Mouse (Mus musculus): ENCODE data around the gene Ptma.
A peak's percentile ranks its signal among the peaks of the same experiment; 100 is the strongest.
"Not testable (repeated sequence)": the region's sequence is repeated elsewhere in the genome, so short reads cannot be mapped to it uniquely, and the experiment has no call there.

Gene Ptma

GRCm38 (mm10) chr1:86520361-86520760 lies 6.2 kb upstream of the Ptma start:
- peak; percentile 71 for DNase-seq

DNA sequence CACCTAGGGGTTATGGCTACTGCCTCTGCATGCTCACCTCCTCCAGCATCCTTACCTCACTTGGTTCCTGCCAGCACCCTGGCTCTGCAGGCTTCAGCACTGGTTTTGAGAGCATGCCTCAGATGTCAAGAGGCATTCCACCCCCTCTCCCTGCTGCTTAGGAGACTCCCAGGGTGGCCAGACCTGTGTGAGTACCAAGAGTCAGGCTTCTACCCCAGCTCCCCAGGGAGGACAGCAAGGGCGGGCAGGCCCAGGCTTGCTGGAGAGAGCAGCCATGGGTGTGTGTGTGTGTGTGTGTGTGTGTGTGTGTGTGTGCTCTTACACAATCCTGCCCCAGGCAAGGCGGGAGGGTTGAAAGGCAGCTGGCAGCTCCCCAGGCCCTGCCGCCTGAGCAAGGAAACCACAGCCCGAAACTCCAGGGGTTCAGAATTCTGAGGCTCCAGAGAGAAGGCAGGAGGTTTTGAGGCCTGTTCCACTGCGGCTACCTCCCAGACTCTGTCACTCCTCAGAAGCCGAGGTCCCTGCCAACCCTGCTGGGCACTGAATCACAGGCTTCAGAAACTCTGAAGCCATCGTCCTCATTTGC lies 4.1 kb upstream of the Ptma start:
- peak; percentile 74 for DNase-seq

DNA sequence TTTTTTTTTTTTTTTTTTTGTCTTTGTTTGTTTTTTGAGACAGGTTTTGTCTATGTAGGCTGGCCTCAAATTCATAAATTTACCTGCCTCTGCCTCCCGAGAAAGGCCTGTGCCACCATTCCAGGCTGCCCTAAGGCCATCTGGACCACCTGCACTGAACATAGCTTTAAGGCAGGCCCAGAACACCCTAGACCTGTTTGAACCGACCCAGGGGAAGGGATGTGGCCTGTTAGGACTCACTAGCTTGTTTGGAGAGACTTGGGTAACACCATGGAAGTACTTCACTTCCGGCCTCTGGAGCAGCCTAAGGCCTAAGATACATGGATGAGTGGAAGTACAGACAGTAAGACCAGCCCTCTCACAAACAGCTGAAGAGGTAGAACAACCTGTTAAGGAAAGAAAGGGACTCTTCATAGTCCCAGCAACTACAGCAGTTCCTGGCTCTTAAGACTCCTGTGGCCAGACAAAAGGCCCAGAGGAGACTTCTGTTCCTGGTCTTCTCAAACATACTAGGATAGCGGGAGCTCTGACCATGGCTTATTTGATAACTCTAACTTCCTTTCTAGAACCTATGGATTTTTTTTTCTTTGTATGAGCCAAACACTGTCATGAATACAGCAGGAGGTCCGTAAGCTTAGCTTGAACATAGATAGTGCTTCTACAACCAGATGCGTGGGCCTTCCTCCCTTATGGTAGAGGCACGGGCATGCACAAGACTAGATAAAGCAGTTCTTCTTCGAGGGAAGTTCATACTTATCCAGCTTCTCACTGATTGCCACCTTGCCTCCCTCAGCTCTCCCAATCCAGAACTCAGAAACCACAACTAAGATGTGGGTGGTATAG lies 2.5 kb upstream of the Ptma start:
- DNase-seq, result no peak

DNA sequence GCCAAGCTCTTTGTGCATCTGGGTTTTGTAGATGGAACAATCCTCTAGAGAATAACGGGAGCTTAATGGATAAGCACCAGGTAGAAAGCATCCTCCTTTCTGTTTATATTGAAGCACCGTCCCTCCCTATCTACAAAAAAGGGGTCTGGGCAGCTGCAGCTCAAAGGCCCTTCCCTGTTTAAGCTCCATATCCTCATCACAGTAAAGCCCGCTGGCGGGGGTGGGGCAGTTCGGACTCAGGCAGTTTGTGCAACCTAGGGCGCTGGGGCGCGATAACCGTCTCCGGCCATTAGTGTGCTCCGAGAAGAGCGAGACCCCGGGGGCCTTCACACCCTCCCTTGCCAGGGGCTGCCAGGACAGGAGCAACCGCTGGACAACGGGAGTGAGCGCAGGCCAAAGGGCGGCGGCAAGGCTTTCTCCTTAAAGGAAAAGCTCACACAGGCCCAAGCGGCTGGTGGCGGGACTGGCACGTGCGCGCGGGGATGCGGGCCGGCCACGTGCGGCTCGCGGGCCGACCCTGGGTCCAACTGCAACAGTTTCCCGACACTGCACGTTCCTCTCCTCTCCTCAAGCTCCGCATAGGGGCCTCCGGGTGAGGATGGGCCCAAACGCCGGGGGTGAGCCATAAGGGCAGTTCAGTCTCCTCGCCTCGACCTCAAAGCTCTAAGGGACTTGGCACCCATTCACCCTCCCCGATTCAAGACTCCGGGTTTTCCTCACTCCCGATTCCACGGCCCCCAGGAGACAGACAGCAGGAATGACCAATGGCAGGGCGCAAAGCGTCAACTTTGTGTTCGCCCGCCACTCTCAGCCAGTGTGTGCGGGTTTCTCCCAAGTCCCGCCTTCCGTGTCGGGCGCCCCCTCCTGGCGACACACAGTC lies 1.7 kb upstream of the Ptma start:
- DNase-seq, result peak; percentile 100

GRCm38 (mm10) chr1:86525499-86526115 lies 919 bp upstream of the Ptma start:
- DNase-seq, result peak; percentile 79

- DNase-seq, result peak; percentile 60
Measured at GRCm38 (mm10) chr1:86526789-86527598, 468 bp downstream of the Ptma start.

GRCm38 (mm10) chr1:86527599-86528486 lies 1.3 kb downstream of the Ptma start:
- DNase-seq, result peak; percentile 94

GRCm38 (mm10) chr1:86528571-86529180 lies 2.1 kb downstream of the Ptma start:
- peak; percentile 75 for DNase-seq

- no peak for DNase-seq
Measured at GRCm38 (mm10) chr1:86529590-86529989, 3.1 kb downstream of the Ptma start.

GRCm38 (mm10) chr1:86530871-86531546 lies 4.5 kb downstream of the Ptma start:
- no peak for DNase-seq

GRCm38 (mm10) chr1:86531547-86532321 lies 5.2 kb downstream of the Ptma start:
- no peak for DNase-seq

- DNase-seq, result peak; percentile 97
Measured at GRCm38 (mm10) chr1:86532362-86533051, 6.0 kb downstream of the Ptma start.

DNA sequence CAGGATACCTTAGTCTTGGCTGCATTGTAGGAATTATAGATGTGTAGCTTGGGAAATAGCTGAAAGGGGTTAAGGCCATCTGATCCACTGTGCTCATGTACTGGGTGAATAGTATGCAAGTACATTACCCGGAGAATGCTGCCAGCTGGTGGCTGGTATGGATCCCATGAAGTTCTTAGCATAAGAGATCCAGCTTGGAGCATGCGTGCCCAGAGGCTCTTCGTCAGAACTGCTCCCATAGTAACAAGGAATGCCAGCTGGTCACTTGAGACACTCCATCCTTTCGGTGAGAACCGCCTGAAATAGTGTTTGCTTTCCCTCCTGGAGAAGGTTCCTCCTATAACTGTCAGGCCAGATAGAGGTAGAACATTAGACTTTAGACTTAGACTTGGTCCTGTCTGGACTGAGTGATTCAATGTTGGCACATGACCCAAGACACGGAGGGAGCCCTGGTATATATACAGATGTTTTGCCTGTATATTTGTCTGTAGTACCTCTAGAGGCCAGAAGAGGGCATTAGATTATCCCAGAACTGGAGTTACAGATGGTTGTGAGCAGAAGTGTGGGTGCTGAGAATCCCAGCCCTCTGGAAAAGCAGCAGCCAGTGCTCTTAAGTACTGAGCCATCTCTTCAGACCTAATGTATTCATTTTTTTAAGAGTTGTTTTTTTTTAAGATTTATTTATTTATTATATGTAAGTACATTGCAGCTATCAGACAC lies 7.0 kb downstream of the Ptma start:
- peak; percentile 45 for DNase-seq

DNA sequence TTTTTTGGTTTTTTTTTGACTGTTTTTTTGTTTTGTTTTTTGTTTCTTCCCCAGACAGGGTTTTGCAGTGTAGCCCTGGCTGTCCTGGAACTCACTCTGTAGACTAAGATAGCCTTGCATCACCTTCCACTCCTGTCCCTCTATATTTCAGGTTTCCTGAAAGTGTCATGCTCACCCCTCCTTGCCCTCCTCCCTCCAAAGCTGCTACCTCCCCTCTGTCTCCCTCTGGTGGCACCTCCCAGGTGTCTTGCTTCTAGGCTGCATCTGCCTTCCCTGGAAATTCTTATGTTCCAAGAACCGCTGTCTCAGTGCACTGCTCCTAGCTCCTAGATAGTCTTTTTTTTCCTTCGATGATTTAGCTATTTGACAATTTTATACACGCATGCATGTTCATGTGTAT lies 11.9 kb downstream of the Ptma start:
- peak; percentile 35 for DNase-seq

GRCm38 (mm10) chr1:86539583-86539982 lies 13.1 kb downstream of the Ptma start:
- DNase-seq, result not testable (repeated sequence)

DNA sequence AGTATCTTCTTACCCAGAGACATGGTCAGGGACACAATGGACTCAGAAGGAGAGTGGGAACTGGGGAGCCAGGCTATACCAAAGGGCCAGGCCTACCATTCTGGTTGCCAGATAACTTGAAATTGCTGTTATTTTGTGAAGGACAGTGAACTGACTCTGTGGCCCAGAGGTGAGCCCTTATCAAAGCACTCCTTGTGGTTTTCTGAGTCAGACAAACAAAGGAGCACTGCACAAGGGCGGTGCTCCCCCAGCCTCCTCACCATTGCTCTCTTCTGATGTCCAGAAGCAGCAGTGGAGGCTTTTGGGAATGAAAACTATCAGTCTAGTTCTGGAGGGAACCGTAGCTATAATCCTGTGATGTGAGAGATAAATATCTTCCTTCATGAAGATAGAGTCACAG lies 16.1 kb downstream of the Ptma start:
- DNase-seq, result no peak

DNA sequence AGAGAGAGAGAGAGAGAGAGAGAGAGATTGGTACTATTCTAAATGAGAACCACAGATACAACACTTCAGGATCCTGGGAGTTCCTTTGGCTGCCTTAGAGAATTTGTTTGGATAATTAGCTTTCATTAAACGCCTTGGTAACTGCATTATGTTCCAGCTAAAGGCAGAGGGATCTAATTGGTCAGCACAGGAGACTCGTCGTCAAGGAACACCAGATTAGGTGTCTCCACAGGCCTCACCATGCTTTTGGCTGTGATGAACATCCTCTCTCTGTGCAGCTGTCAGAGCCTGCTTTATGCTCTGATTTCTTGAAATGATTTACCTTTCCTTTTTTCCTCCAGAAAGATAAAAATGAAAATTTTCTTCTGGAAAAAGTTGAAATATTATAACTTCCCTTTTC lies 20.3 kb downstream of the Ptma start:
- no peak for DNase-seq

GRCm38 (mm10) chr1:86551299-86551698 lies 24.8 kb downstream of the Ptma start:
- DNase-seq, result no peak
